Mouse (Mus musculus) ovary, adult 18-20 months (tissue): Measurements from ENCODE around the gene Pcp2.
"Not testable (repeated sequence)": the region's sequence is repeated elsewhere in the genome, so short reads cannot be mapped to it uniquely, and the experiment has no call there.

ENCODE experiments used
- DNase-seq: peaks from one replicate; pipeline ENCODE4 v3.0.0; 2022; ENCODE audit warnings: low spot score, mixed read lengths

Gene Pcp2

DNA sequence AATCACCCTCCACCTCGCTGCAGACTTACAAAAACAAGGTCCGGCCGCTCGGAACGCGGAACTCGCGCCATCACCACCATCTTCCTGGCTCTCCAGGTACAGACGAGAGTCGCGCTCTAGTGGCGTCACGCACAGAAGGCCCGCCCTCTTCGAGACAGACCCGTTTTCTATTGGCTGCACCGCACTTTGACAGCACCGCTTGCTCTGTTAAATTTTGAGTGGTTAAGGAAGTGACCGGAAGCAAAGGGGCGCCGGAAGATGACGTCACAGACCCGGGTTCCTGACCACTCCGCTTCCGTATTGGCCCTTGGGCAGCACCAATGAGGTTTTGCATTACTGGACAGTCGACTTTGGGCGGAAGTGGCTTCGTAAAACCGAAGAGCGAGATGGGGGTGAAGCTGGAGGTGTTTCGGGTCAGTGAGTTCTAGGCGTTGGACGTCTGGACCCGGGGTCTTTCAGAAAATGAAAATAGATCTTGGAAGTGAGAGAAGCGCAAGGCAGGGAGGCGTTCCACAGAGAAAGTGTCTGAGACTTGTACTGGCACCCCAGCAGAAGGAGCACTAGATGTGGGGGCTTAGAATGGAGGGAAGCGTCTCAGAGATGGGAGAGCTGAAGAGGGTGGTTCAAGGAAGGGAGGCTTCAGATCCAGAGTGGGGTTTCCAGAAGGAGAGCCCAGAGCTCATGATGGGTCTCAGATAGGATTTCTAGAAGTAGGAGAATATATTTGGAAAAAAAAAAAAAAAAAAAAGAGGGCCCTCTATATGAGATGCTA lies 4.0 kb downstream of the Pcp2 start, which contains the start of the genes Xab2 and Pet100:
Gene Xab2, minus strand, starts transcription at position 118 of the 772 bp plus-strand sequence.
Gene Pet100, plus strand, starts transcription at position 350 of the 772 bp plus-strand sequence.
- DNase-seq: peak; percentile 98

DNA sequence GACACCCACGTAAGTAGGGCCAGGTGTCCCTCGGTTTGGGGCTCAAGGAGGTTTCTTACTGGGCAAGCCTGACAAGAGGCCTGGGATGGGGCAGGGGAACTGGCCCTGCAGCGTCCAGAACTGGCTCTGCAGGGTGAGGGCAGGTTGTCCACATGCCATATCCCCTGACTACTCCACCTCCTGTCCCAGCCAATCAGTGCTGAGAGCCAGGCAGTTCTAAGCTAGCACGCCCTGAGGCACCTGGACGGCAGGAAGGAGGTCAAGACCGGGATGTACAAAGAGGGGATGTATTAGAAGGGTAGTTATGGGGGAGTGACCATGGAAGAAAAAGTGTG lies 15.6 kb downstream of the Pcp2 start:
- no peak for DNase-seq

GRCm38 (mm10) chr8:3609046-3609815 lies 16.1 kb downstream of the Pcp2 start:
- DNase-seq: peak; percentile 64

DNA sequence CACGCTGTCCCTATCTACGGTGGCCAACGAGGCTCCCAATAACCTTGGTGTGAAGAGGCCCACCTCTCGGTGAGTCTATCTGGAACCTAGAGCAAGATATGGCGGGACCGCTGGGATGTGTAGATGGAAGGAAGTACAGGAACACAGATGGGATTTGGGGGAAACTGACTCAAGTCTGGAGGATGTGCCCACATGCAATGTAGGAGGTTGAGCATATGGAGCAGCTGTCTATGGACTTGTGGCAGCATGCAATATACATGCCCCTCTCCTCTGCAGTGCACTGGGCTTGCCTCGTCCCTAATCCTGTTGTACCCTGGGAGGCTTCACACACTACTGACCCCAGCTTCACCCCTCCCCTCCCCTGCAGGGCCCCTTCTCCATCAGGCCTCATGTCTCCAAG lies 17.5 kb downstream of the Pcp2 start:
- DNase-seq: no peak

GRCm38 (mm10) chr8:3606593-3606992 lies 18.8 kb downstream of the Pcp2 start:
- DNase-seq: no peak

DNA sequence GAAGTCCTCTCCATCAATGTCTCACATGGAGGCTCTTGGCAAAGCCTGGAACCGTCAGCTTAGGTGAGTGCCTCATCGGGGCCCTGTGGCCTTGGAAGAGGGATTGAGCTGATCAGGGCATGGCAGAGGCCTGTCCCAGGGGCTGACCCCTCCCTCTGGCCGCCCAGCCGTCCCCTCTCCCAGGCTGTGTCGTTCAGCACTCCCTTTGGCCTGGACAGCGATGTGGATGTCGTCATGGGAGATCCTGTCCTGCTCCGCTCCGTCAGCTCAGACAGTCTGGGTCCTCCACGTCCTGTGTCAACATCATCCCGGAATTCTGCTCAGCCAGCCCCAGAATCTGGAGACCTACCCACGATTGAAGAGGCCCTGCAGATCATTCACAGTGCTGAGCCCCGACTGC lies 21.9 kb downstream of the Pcp2 start:
- DNase-seq: no peak

DNA sequence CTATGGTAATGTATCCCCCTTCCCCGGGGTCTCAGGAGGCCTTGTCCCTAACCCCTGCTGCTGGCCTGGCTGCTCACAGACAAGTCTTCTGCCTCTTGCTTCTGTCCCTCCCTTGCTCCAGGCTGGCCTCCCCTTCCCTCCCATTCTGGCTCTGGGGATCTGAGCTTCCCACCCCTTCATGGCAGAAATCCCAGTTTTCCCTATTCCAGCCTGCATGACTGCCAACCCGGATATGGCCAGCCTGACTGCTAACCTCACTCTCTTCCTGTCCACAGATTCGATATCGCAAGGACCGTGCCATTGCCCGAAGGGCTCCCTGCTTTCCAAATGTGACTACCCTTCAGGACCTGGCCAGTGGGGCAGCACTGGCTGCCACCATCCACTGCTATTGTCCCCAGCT lies 24.9 kb downstream of the Pcp2 start:
- peak; percentile 41 for DNase-seq

- DNase-seq: no peak
These were observed 26.1 kb downstream of the Pcp2 start for GRCm38 (mm10) chr8:3599219-3599618.

DNA sequence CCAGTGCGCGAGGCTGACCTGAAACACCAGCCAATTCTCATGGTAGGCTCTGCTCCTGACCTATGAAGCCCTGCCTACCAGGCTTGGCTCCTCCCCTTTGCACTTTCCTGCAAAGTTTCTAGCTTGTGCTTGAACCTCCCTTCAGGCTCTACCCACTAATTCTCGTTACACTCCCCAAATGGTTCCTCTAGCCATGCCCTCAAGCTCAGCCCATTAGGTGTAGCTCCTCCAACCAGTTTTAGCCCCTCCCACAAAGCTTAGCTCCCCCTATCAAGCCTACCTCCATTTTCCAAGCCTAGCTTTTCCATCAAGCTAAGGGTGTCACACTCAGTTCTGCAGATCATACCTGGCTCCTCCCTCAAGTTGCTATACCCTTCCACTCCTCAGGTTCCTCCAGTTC lies 27.3 kb downstream of the Pcp2 start:
- DNase-seq: no peak

DNA sequence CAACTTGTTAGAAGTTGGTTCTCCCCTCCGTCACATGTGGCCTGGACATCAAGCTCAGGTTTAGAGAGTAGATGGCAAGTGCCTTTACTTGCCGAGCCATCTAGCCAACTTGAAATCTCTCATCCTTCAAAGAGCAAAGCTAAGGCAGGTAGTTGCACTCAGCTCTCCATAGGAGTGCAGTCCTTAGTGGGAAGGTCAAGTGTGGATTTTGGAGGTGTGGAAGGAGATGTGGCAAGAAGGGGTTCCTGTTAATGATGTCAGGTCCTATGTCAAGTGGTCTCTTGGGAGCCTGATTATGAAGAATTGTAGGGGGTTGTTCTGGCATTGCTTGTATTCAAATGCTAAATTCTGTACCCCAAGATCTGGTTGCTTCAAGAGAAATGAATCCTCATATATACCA lies 30.9 kb downstream of the Pcp2 start:
- DNase-seq: no peak

- peak; percentile 54 for DNase-seq
These were observed 31.9 kb downstream of the Pcp2 start for GRCm38 (mm10) chr8:3593470-3593869.

- DNase-seq: no peak
These were observed 37.1 kb downstream of the Pcp2 start for GRCm38 (mm10) chr8:3588258-3588633.

DNA sequence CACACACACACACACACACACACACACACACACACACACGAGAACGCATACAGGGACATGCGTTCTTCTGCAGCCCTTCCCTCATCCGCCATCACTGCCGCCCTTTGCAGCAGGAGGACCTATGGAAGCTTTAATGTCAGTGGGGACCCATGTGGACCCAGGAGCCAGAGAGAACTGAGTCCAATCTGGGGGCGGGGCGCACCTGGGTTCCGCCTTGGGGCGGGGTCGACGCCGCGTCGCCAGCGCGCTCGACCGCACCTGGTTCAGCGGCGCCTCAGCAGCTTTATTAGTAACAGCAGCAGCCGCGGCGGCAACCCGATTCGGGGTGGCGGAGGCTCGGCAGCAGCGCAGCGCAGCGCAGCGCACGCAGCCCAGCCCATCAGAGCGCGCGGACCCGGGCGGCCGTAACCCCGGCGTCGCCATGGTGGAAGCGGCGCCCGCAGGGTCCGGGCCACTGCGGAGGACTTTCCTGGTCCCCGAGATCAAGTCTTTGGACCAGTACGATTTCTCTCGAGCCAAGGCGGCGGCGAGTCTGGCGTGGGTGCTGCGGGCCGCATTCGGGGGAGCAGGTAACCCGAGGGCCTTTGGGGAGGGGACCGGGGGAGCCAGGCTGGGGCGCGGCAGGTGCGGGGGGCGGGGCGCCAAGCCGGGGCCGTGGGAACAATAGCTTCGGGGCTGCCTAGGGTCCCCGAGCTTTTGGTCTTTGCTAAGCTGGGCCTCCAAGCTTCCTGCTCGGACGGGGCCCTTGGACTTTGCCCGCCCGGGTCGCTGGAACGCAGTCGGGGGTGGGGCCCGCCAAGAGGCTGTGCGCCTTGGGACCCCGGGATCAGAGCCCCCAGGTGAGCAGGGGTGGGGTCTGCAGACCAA lies 37.7 kb downstream of the Pcp2 start:
- no peak for DNase-seq

DNA sequence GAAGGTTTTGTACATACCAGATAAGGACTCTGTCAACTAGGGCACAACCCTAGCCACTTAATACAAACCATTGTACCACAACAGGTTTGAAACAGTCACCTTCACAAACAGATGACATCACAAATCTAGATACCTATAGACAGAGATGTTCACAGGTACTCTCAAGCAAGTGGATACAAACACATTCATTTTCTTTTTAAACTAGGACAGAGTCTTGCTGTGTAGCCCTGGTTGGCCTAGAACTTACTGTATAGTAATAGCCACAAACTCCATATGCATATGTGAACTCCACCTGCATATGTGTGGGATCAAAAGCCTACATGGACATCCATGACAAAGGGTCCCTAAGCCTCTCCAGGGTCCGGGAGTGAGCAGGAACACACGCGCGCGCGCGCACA lies 38.4 kb downstream of the Pcp2 start, which contains the start of gene Camsap3:
Gene Camsap3, plus strand, starts transcription at position 301 of the 398 bp plus-strand sequence.
- DNase-seq: no peak

DNA sequence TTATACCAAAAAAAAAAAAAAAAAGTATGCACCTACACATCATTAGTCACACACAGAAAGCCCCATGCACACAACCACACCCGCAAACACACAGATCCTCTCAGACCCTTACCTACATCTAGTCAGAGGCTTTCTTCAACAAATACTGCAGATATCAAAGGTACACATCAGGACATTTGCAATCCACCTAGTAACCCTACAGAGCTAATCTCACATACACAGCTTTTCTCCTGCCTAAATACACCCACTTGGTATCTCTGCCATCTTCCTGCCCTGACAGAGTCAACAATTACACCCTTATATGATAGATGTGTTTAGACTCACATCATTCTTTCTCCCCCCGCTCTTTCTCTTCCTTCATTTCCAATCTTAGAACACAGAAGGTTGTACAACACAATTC lies 38.9 kb downstream of the Pcp2 start:
- no peak for DNase-seq

DNA sequence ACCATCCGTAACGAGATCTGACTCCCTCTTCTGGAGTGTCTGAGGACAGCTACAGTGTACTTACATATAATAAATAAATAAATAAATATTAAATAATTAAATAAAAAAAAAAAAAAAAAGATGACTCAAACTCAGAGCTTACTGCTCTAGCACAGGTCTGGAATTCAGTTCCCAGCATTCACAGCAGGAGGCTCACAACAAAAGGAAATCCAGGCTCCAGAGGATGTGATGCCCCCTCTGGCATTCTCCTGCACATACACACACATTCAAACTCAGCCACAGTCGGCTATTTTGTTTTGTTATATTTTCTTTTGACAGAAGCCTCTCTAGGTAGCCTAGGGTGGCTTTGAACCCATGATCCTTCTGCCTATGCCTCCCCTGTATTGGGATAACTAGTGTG lies 43.4 kb downstream of the Pcp2 start:
- not testable (repeated sequence) for DNase-seq

DNA sequence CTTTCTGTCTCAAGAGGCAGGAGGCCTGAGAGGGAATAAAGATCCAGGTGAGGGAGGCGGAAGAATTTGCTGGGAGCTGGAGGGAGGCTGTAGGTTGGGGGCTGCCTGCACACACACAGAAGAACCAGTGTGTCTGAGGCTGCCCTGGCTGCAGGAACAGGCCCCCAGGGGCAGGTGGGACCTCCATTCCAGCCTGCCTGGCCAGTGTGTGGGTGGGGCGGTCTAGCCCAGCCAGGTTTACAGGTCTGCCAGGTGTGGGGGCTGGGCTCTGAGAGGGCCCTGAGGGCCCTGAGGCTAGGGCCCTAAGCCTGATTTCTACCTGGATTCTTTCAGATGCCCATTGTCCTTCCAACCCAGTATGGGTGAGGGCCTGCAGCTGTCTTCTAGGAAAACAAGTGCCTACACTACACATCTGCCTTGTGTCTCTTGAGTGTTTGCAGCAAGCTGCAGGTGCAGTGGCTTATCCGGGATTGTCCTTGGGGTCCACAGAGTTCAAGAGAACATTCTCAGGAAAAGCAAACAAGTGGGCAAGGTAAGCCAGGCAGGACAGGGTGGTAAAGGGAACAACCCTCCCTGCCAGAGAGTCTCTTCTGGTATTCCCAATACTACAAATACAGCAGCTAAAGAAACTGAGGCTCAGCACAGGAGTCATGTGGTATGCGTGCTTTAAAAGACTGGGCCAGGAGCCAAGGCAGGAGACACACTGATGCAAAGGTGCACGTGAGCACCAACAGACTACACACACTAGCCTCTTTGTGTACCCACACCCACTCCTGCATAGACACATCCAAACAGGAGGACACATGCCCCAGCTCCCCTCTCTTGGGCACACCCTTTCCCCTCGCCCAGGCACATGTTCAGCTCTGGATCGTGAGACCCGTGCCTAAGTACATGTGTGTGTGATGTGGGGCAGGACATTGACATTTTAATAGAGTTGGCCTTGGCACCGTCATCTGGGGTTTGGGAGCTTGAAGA lies 45.7 kb downstream of the Pcp2 start:
- no peak for DNase-seq

- no peak for DNase-seq
These were observed 49.0 kb downstream of the Pcp2 start for GRCm38 (mm10) chr8:3576211-3576960.

DNA sequence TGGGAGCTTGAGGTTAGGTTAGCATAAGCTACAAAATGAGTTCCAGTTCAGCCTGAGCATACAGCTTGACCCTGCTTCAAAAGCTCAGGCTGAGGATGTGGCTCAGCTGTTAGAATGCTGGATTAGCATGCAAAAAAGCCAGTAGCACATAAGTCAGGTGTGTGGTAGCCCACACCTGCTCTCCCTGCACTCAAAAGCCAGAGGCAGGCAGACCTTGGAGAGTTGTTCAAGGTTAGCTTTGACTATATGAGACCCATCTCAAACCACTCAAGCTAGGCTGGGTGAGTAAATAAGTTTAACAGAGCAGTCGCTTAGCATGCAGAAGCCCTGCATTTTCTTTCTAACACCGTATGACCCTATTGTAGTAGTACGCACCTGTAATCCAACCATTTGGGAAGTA lies 50.8 kb downstream of the Pcp2 start:
- DNase-seq: no peak
